Mouse (Mus musculus) limb, embryonic 13.5 days (tissue): Measurements from ENCODE around the gene Crbn. TPM values are rescaled to one million over a fixed set of nuclear protein-coding genes. Genes with fewer than 3 reads are reported as not detected.

ENCODE experiments used
- ATAC-seq: fragments of 200-750 bp; cut with Nextera tagmentation; 2 replicates; pipeline ENCODE4 v1.8.0; 2017; ENCODE audit warnings: low read depth, moderate number of reproducible peaks, moderate TSS enrichment; ENCODE audit not compliant: low FRiP score
- H3K27ac ChIP-seq: fragments of 300-500 bp; sonication (generic); 2 replicates; pipeline ENCODE4 v1.5.1; 2015; ENCODE audit warnings: inconsistent platforms, mild to moderate bottlenecking, moderate library complexity
- H3K27me3 ChIP-seq: fragments of 300-500 bp; sonication (generic); 2 replicates; pipeline ENCODE4 v1.6.1; 2015; ENCODE audit warnings: mild to moderate bottlenecking, inconsistent platforms
- H3K36me3 ChIP-seq: fragments of 300-500 bp; sonication (generic); 2 replicates; pipeline ENCODE4 v1.6.1; 2015; ENCODE audit warnings: inconsistent platforms, mild to moderate bottlenecking, moderate library complexity
- H3K4me1 ChIP-seq: fragments of 300-500 bp; sonication (generic); 2 replicates; pipeline ENCODE4 v1.6.1; 2015; ENCODE audit warnings: inconsistent platforms
- H3K4me2 ChIP-seq: fragments of 300-500 bp; sonication (generic); replicated peaks from 2 replicates; pipeline ENCODE4 v1.6.1; 2015; ENCODE audit warnings: inconsistent platforms, mild to moderate bottlenecking, moderate library complexity
- H3K4me3 ChIP-seq: fragments of 300-500 bp; sonication (generic); 2 replicates; pipeline ENCODE4 v1.5.1; 2015; ENCODE audit warnings: moderate library complexity, mild to moderate bottlenecking, inconsistent platforms
- H3K9ac ChIP-seq: fragments of 300-500 bp; sonication (generic); 2 replicates; pipeline ENCODE4 v1.6.1; 2015; ENCODE audit warnings: mild to moderate bottlenecking, inconsistent platforms
- H3K9me3 ChIP-seq: fragments of 300-500 bp; sonication (generic); 2 replicates; pipeline ENCODE4 v1.6.1; 2016; ENCODE audit warnings: inconsistent platforms
- WGBS: fragments of 180-500 bp; shearing (Covaris S2); methylation state at CpG from one replicate; pipeline ENCODE4 v1.1.7; 2015; 5-methylcytosine and 5-hydroxymethylcytosine counted together
- polyA plus RNA-seq: library from polyadenylated mRNA; unstranded; fragments of >200 nt; fragmentation: Nextera tagmentation; extraction: Ambion mirVana; gene quantifications from 2 replicates; pipeline ENCODE4 v1.2.1, GENCODE M21; 2015

Crbn gene
- 49.7 and 51.3 TPM in 2 replicates for polyA plus RNA-seq

DNA sequence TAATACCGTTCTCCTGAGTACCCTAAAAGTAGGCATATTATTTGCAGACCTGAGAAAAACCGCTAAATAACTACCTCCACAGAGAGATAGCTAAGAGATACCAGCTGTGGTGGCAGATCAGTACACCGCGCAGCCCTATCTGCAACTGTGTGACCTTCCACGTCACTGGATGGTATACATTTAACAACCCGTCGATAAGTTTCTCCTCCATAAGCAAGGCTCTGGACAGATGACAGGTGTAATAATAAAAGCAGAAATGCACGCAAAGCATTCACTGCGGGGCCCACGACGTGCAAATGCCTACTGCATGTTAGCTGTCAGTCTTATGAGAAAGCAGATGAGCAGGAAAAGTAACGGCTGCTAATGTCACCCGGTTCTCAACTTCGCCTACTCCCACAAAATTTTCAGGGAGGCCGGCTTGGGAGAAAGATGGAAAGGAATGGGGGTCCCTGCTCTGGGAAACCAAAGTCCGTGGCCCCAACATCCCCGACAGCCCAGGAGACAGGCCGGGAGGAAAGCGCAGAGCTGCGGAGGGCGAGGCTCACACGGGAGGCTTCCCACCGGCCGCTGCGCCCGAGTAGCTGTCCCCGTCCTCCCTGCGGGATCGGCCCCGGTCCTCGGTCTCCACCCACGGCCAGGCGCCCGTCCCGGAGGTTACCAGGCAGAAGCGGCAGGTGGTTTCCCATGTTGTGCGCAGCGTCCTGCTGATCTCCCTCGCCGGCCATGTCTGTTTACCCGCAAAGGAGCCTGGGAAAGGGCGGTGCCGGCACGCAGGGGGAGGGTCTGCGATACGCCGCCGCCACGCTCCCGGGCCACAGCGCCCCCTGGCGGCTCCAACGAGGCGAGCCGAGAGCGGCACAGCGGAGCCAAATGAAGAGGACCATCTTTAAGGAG, at the start of gene Crbn:
Crbn (minus strand) TSS at position 745 of the 894 bp plus-strand sequence.
- ATAC-seq = peak; percentile 94
- 2% methylated on average over 57 of the region's 57 CpGs for WGBS
- H3K27ac ChIP-seq = no peak within 1 kb of the TSS

DNA sequence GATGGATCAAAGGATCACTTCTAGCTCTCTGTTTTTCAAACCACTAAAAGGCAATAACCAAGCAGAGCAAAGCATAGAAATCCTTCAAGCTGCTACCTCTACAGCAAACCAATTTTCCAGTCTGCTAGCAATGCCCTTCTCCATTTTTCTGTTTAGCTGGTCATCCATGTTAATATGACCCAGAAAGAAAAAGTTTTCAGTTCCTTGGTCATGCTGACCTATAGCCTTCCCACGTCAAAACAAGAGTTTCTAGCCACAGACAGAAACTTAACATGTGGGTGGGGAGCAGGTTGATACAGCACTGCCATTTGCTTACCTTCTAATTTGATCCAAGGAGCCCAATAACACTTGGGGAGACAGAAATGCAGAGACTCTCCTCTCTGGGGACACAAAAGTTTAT, 40.3 kb upstream of the Crbn start:
- ATAC-seq = no peak
- Histone ChIP-seq H3K27me3 (0 out of 2 replicates have a peak, but pooled peaks cover 2% of the 10 kb centered on the region), H3K9ac (no peak overlapping the region), H3K4me3 (no peak overlapping the region), H3K27ac (no peak overlapping the region), H3K4me1 (peaks cover 5% of the 10 kb centered on the region; the same call in 1 of the 2 replicates), H3K9me3 (no peaks in the 10 kb centered on the region), H3K4me2 (no peak overlapping the region), H3K36me3 (no peaks in the 10 kb centered on the region)
- 64% methylated on average over 1 of the region's 1 CpGs for WGBS

More for the DNA sequence above, at the start of gene Crbn:
- no peaks in the 10 kb centered on the region for H3K27me3 ChIP-seq
- H3K9me3 ChIP-seq = no peaks in the 10 kb centered on the region
- H3K9ac ChIP-seq = peak within 1 kb of the TSS; percentile 88
- H3K4me1 ChIP-seq = peaks cover 11% of the 10 kb centered on the region
- H3K36me3 ChIP-seq = peaks cover 5% of the 10 kb centered on the region
- H3K4me3 ChIP-seq = peak within 1 kb of the TSS; percentile 91
- H3K4me2 ChIP-seq = peak within 1 kb of the TSS; percentile 96

DNA sequence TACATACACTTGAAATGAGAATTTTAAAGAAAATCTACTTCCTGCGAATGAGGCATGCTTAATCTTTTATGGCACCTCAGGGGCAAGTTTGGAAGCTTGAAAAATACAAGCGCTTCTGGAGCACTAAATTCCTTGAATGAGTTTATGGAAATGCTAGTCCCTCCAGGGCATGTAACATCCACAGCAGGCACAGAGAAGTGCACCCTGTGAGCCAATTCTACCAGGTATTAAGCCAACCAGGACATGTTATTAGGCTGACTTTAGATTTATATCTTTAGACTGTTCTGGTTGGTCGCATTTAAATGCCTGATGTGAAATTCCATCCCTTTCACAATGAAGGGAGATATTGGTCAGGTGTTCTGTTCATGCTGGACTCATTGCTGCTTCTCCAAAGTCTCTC, 38.2 kb upstream of the Crbn start:
- 0 out of 2 replicates have a peak, but pooled peaks cover 2% of the 10 kb centered on the region for H3K27me3 ChIP-seq
- peak; percentile 81; the same call in 1 of the 2 replicates for ATAC-seq
- WGBS = 43% methylated on average over 3 of the region's 3 CpGs
- H3K36me3 ChIP-seq = no peaks in the 10 kb centered on the region
- H3K4me2 ChIP-seq = no peak overlapping the region
- no peak overlapping the region for H3K4me3 ChIP-seq
- no peaks in the 10 kb centered on the region for H3K9me3 ChIP-seq
- H3K4me1 ChIP-seq = peaks cover 5% of the 10 kb centered on the region; the same call in 1 of the 2 replicates
- H3K9ac ChIP-seq = no peak overlapping the region
- H3K27ac ChIP-seq = no peak overlapping the region

DNA sequence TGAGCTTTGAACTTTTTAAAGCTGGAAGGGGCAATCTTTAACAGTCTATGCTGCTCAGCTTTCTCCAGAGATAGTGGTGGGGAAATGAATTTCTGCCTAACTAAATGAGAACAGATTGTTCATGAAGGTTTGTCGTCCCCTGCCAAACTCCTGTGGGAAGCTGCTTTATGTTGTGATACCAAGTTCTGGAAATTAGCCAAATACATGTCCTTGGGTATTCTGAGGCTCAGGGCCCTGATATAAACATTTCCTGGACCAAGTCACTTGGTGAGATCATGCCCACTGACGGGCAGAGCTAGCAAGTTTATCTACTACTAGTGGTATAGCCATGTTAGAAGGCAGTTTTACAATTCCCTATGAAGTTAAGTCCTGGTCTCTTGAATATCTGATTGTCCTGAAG, 35.4 kb upstream of the Crbn start:
- Histone ChIP-seq H3K27ac (no peak overlapping the region), H3K4me2 (no peak overlapping the region), H3K9ac (no peak overlapping the region), H3K36me3 (no peaks in the 10 kb centered on the region), H3K4me1 (peaks cover 5% of the 10 kb centered on the region; the same call in 1 of the 2 replicates), H3K9me3 (no peaks in the 10 kb centered on the region), H3K27me3 (no peaks in the 10 kb centered on the region), H3K4me3 (no peak overlapping the region)
- 65% methylated on average over 2 of the region's 2 CpGs for WGBS
- ATAC-seq = no peak

GRCm38 (mm10) chr6:106822329-106822728, 22.5 kb upstream of the Crbn start:
- no peaks in the 10 kb centered on the region for H3K36me3 ChIP-seq
- H3K4me2 ChIP-seq = no peak overlapping the region
- no peak overlapping the region for H3K27ac ChIP-seq
- H3K4me3 ChIP-seq = no peak overlapping the region
- WGBS = 63% methylated on average over 1 of the region's 1 CpGs
- H3K4me1 ChIP-seq = no peaks in the 10 kb centered on the region
- no peaks in the 10 kb centered on the region for H3K27me3 ChIP-seq
- ATAC-seq = peak; percentile 45; the same call in 1 of the 2 replicates
- no peak overlapping the region for H3K9ac ChIP-seq
- no peaks in the 10 kb centered on the region for H3K9me3 ChIP-seq

GRCm38 (mm10) chr6:106820566-106820965, 20.7 kb upstream of the Crbn start:
- Histone ChIP-seq H3K9me3 (no peaks in the 10 kb centered on the region), H3K4me1 (no peaks in the 10 kb centered on the region), H3K4me2 (no peak overlapping the region), H3K9ac (no peak overlapping the region), H3K36me3 (no peaks in the 10 kb centered on the region), H3K4me3 (no peak overlapping the region), H3K27ac (no peak overlapping the region), H3K27me3 (no peaks in the 10 kb centered on the region)
- 0 out of 2 replicates have a peak, but pooled peaks have one; percentile 9 for ATAC-seq

DNA sequence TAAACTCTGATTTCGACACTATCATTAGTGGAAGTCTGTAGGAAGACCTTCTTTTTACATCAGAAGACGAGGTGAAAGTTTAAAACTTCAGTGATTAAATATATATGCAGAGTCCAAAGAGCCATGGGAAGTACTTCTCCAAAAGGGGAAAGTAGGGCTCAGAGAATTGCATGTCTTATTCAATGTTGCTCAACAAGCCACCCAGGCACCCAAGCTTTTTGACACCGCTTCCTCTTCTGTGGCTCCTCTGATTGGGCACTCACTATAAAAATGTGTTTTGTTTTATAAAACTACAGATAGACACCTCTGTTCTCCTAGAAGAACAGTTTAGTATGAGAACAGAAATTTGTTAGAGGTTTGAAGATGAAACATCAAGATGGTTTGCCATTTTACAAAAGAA, 20.0 kb upstream of the Crbn start:
- ATAC-seq = no peak
- H3K27ac ChIP-seq = no peak overlapping the region
- no peak overlapping the region for H3K4me3 ChIP-seq
- H3K4me2 ChIP-seq = no peak overlapping the region
- 67% methylated on average over 3 of the region's 3 CpGs for WGBS
- no peaks in the 10 kb centered on the region for H3K36me3 ChIP-seq
- H3K4me1 ChIP-seq = no peaks in the 10 kb centered on the region
- no peak overlapping the region for H3K9ac ChIP-seq
- no peaks in the 10 kb centered on the region for H3K27me3 ChIP-seq
- no peaks in the 10 kb centered on the region for H3K9me3 ChIP-seq

DNA sequence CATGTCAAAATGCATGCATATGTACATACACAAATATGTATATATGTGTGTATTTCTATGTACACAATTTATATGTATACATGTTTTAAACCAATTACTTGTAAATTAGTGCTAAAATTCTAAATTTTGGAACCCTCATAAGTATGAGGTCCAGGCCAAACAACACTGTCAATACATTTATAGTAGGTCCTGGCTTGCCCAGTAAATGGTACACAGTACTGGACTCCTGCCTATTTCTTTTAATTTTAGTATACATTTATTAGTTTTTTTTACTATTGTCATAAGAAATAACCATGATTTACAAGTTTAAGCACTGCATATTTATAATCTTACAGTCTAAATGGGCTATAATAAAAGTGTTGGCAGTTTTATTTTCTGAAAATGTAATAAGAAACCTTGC, 19.4 kb upstream of the Crbn start:
- no peaks in the 10 kb centered on the region for H3K27me3 ChIP-seq
- no peak overlapping the region for H3K9ac ChIP-seq
- H3K36me3 ChIP-seq = no peaks in the 10 kb centered on the region
- H3K9me3 ChIP-seq = no peaks in the 10 kb centered on the region
- no peak overlapping the region for H3K4me2 ChIP-seq
- no peak overlapping the region for H3K4me3 ChIP-seq
- ATAC-seq = peak; percentile 62; the same call in 1 of the 2 replicates
- no peak overlapping the region for H3K27ac ChIP-seq
- no peaks in the 10 kb centered on the region for H3K4me1 ChIP-seq

GRCm38 (mm10) chr6:106810686-106811085, 10.8 kb upstream of the Crbn start:
- WGBS = 88% methylated on average over 3 of the region's 3 CpGs
- Histone ChIP-seq H3K4me2 (no peak overlapping the region), H3K4me1 (no peaks in the 10 kb centered on the region), H3K27ac (no peak overlapping the region), H3K9me3 (no peaks in the 10 kb centered on the region), H3K9ac (no peak overlapping the region), H3K27me3 (no peaks in the 10 kb centered on the region), H3K4me3 (no peak overlapping the region), H3K36me3 (no peaks in the 10 kb centered on the region)
- no peak for ATAC-seq

DNA sequence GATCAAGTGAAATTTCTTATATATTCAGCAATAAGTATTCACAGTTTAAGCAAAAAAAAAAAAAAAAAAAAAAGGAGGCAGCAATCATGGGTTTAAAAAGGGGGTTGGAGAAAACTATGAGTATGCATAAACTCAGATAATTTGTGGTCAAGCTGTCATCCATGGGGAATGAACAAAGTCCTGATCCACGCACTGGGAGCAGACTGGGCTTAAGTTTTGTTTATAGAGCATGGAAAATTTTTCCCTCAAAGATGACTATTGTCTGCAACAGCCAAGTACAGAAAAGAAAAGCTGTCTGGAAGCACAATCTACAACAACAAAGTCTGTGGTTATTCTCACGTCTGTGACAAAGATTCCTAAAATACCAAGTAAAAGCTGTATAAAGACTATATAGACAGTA, 9.3 kb upstream of the Crbn start:
- no peak overlapping the region for H3K27ac ChIP-seq
- no peak overlapping the region for H3K9ac ChIP-seq
- H3K9me3 ChIP-seq = no peaks in the 10 kb centered on the region
- H3K27me3 ChIP-seq = no peaks in the 10 kb centered on the region
- ATAC-seq = no peak
- 65% methylated on average over 2 of the region's 2 CpGs for WGBS
- no peak overlapping the region for H3K4me2 ChIP-seq
- no peaks in the 10 kb centered on the region for H3K36me3 ChIP-seq
- no peak overlapping the region for H3K4me3 ChIP-seq
- H3K4me1 ChIP-seq = no peaks in the 10 kb centered on the region

- Histone ChIP-seq H3K4me2 (no peak overlapping the region), H3K4me1 (no peaks in the 10 kb centered on the region), H3K9ac (no peak overlapping the region), H3K27ac (no peak overlapping the region), H3K4me3 (no peak overlapping the region), H3K27me3 (no peaks in the 10 kb centered on the region), H3K9me3 (no peaks in the 10 kb centered on the region), H3K36me3 (no peaks in the 10 kb centered on the region)
- no peak for ATAC-seq
- 33% methylated on average over 2 of the region's 2 CpGs for WGBS
Measured at GRCm38 (mm10) chr6:106804904-106805303, 5.0 kb upstream of the Crbn start.

GRCm38 (mm10) chr6:106800227-106800557, 315 bp upstream of the Crbn start:
- Histone ChIP-seq H3K27me3 (no peaks in the 10 kb centered on the region), H3K36me3 (no peaks in the 10 kb centered on the region), H3K4me1 (peaks cover 11% of the 10 kb centered on the region), H3K27ac (no peak overlapping the region), H3K9me3 (no peaks in the 10 kb centered on the region), H3K4me3 (peak overlapping the region; percentile 91), H3K9ac (no peak overlapping the region), H3K4me2 (peak overlapping the region; percentile 96)
- no peak for ATAC-seq
- WGBS = 57% methylated on average over 5 of the region's 5 CpGs
